Mouse (Mus musculus) neural tube, embryonic 13.5 days (tissue): ENCODE measurements at regions not wholly inside any gene's neighbourhood (a gene's known extent, or its start where the extent isn't known, plus 50 kb on each side); places are given as distances from the start of the nearest gene placed in this dataset.

ENCODE experiments used
- ATAC-seq: fragments of 200-750 bp; cut with Nextera tagmentation; 2 replicates; pipeline ENCODE4 v1.8.0; 2017; ENCODE audit warnings: low read depth, mild to moderate bottlenecking, moderate TSS enrichment, moderate library complexity
- H3K27ac ChIP-seq: fragments of 300-500 bp; sonication (generic); replicated peaks from 2 replicates; pipeline ENCODE4 v1.5.1; 2015; ENCODE audit warnings: moderate library complexity, mild to moderate bottlenecking, inconsistent platforms
- H3K27me3 ChIP-seq: fragments of 300-500 bp; sonication (generic); 2 replicates; pipeline ENCODE4 v1.6.1; 2015; ENCODE audit warnings: mild to moderate bottlenecking, inconsistent platforms
- H3K36me3 ChIP-seq: fragments of 300-500 bp; sonication (generic); 2 replicates; pipeline ENCODE4 v1.6.1; 2015; ENCODE audit warnings: mild to moderate bottlenecking, inconsistent platforms
- H3K4me1 ChIP-seq: fragments of 300-500 bp; sonication (generic); replicated peaks from 2 replicates; pipeline ENCODE4 v1.6.1; 2015; ENCODE audit warnings: inconsistent platforms
- H3K4me2 ChIP-seq: fragments of 300-500 bp; sonication (generic); 2 replicates; pipeline ENCODE4 v1.6.1; 2015; ENCODE audit warnings: inconsistent platforms, mild to moderate bottlenecking, moderate library complexity
- H3K4me3 ChIP-seq: fragments of 300-500 bp; sonication (generic); 2 replicates; pipeline ENCODE4 v1.5.1; 2015; ENCODE audit warnings: mild to moderate bottlenecking, inconsistent platforms
- H3K9ac ChIP-seq: fragments of 300-500 bp; sonication (generic); 2 replicates; pipeline ENCODE4 v1.6.1; 2015; ENCODE audit warnings: moderate library complexity, mild to moderate bottlenecking, inconsistent platforms
- H3K9me3 ChIP-seq: fragments of 300-500 bp; sonication (generic); 2 replicates; pipeline ENCODE4 v1.6.1; 2016; ENCODE audit warnings: inconsistent platforms
- WGBS: fragments of 180-500 bp; shearing (Covaris S2); methylation state at CpG from one replicate; pipeline ENCODE4 v1.1.7; 2015; 5-methylcytosine and 5-hydroxymethylcytosine counted together

DNA sequence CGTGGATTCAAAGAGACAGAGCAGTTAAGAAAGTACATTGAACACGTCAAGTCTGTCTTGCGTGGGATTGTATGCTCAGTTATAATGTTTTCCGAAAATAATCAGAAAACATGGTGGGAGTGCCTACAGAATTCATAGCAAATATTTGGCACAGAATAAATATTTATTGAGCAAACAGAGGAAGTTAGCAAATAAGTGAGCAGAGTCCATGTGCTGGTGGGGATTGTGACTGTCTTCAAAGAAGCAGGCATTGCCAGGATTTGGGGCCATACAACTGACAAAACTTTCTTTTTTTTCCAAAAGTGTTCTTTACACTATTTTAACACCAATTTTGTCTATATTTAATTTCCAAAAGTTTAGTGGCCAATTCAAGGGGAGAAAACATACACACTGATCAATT, 1729.8 kb downstream of the AI429214 start:
- no peak for ATAC-seq
- Histone ChIP-seq H3K27me3 (no peaks in the 10 kb centered on the region), H3K4me2 (no peak overlapping the region), H3K36me3 (no peaks in the 10 kb centered on the region), H3K27ac (no peak overlapping the region), H3K9me3 (no peaks in the 10 kb centered on the region), H3K9ac (no peak overlapping the region), H3K4me3 (no peak overlapping the region), H3K4me1 (no peaks in the 10 kb centered on the region)
- 95% methylated on average over 4 of the region's 4 CpGs for WGBS

DNA sequence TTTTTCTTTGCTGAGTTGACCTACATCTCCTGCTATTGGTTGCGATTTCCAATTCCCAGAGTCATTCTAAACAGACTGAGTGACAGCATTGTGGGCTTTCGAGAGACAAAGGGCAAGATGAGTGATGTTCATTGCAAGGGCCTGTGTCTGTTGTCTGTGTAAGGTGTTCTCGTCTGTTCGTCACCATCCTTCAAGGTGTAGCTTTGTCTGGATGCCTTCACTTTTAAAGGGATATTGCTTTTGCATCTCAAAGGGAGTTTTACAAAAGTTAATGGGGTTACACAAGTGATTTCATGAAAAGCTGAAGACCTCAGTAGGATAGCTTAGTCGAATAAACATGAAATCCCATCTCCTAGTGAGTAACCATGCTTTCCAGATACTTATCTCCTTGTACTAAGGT, 1731.9 kb downstream of the AI429214 start:
- Histone ChIP-seq H3K4me1 (no peaks in the 10 kb centered on the region), H3K4me3 (no peak overlapping the region), H3K27ac (no peak overlapping the region), H3K9ac (no peak overlapping the region), H3K27me3 (no peaks in the 10 kb centered on the region), H3K36me3 (no peaks in the 10 kb centered on the region), H3K4me2 (no peak overlapping the region), H3K9me3 (no peaks in the 10 kb centered on the region)
- ATAC-seq = no peak
- 80% methylated on average over 5 of the region's 5 CpGs for WGBS

GRCm38 (mm10) chr8:38747134-38747533, 1753.7 kb downstream of the AI429214 start:
- no peak overlapping the region for H3K9ac ChIP-seq
- H3K4me2 ChIP-seq = no peak overlapping the region
- no peaks in the 10 kb centered on the region for H3K27me3 ChIP-seq
- H3K36me3 ChIP-seq = no peaks in the 10 kb centered on the region
- no peak overlapping the region for H3K4me3 ChIP-seq
- no peaks in the 10 kb centered on the region for H3K4me1 ChIP-seq
- no peak for ATAC-seq
- H3K9me3 ChIP-seq = no peaks in the 10 kb centered on the region
- H3K27ac ChIP-seq = no peak overlapping the region

DNA sequence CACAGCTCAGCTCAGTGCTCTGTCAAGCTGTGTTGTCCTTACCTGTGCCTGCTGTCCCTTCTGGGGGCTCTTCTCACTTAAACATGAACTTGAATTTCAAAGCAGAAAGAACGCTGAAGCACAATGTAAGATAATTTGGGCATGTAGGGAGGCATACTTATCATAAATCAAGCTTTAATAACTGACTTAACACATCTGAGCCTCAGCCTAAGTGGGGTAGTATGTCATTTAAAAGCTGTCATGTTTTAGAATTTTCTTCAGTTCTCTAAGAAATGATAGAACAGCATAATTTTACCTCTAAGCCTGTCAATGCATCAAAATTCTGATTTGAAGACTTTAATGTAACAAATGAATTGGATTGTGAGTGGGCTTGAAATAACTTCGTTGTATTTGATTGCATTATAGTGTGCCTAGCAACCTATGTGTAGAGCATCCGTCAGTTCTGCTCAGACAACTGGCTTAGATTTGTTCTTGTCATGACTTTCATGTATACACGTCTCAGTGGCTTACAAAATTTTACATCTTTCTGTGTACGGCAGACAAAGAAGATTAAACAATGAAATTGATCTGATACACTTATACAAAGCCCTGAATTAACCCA, 1773.3 kb downstream of the AI429214 start:
- Histone ChIP-seq H3K4me2 (no peak overlapping the region), H3K4me1 (no peaks in the 10 kb centered on the region), H3K27ac (no peak overlapping the region), H3K27me3 (no peaks in the 10 kb centered on the region), H3K36me3 (no peaks in the 10 kb centered on the region), H3K4me3 (no peak overlapping the region), H3K9ac (no peak overlapping the region), H3K9me3 (no peaks in the 10 kb centered on the region)
- no peak for ATAC-seq
- 71% methylated on average over 5 of the region's 5 CpGs for WGBS

DNA sequence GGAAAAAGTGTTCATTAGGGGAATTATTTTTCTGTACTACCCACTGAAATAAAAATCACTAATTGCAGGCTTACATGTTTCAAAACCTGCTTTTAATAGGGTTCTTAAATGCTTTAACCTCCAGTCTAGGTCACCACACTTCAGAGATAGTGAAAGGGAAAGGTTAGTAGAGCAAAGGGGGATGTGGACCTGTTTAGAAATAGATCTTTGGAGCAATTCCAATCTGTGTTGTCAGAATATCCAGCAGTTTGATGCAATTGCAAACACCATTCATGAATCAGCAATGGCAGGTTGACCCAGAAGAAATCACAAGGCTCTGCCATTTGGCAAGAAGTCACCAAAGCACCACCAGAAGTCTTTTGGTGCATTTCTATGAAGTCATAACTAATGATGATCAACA, 1819.1 kb downstream of the AI429214 start:
- Histone ChIP-seq H3K4me3 (no peak overlapping the region), H3K4me1 (no peaks in the 10 kb centered on the region), H3K9me3 (no peaks in the 10 kb centered on the region), H3K4me2 (no peak overlapping the region), H3K27me3 (no peaks in the 10 kb centered on the region), H3K9ac (no peak overlapping the region), H3K27ac (no peak overlapping the region), H3K36me3 (no peaks in the 10 kb centered on the region)
- ATAC-seq = no peak

DNA sequence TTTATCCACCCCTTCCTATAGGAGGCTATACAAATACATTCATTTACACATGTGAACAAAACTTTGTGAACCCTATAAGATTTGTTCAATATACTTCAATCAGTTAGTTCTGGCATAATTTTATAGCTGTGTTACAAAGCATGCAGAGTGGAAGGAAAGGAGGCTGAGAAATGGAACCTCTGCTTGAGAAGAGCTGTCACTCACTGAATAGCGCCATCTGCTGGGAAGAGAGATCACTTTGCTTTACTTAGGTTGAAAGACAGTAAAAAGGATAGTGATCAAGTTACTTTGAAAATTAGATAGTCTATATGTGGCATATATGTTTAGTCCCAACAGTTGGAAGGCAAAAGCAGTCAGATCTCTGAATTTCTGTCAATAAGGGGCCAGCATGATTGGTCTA, 1824.8 kb downstream of the AI429214 start:
- H3K4me2 ChIP-seq = no peak overlapping the region
- no peak overlapping the region for H3K27ac ChIP-seq
- no peaks in the 10 kb centered on the region for H3K27me3 ChIP-seq
- 0 out of 2 replicates have a peak, but pooled peaks have one; percentile 23 for ATAC-seq
- H3K36me3 ChIP-seq = no peaks in the 10 kb centered on the region
- 21% methylated on average over 1 of the region's 1 CpGs for WGBS
- no peak overlapping the region for H3K4me3 ChIP-seq
- no peak overlapping the region for H3K9ac ChIP-seq
- no peaks in the 10 kb centered on the region for H3K9me3 ChIP-seq
- no peaks in the 10 kb centered on the region for H3K4me1 ChIP-seq

GRCm38 (mm10) chr8:38861436-38861835, 1813.4 kb upstream of the Adam24 start:
- 73% methylated on average over 2 of the region's 2 CpGs for WGBS
- H3K36me3 ChIP-seq = no peaks in the 10 kb centered on the region
- H3K4me3 ChIP-seq = no peak overlapping the region
- no peak for ATAC-seq
- no peak overlapping the region for H3K27ac ChIP-seq
- H3K9me3 ChIP-seq = no peaks in the 10 kb centered on the region
- H3K9ac ChIP-seq = no peak overlapping the region
- H3K4me2 ChIP-seq = no peak overlapping the region
- no peaks in the 10 kb centered on the region for H3K27me3 ChIP-seq
- no peaks in the 10 kb centered on the region for H3K4me1 ChIP-seq

GRCm38 (mm10) chr8:38867370-38867769, 1807.5 kb upstream of the Adam24 start:
- WGBS = 38% methylated on average over 6 of the region's 6 CpGs
- no peak for ATAC-seq
- H3K36me3 ChIP-seq = no peaks in the 10 kb centered on the region
- H3K27me3 ChIP-seq = no peaks in the 10 kb centered on the region
- H3K4me1 ChIP-seq = no peaks in the 10 kb centered on the region
- no peak overlapping the region for H3K4me2 ChIP-seq
- H3K9me3 ChIP-seq = no peaks in the 10 kb centered on the region
- no peak overlapping the region for H3K9ac ChIP-seq
- H3K27ac ChIP-seq = no peak overlapping the region
- no peak overlapping the region for H3K4me3 ChIP-seq
